Mouse (Mus musculus): Measurements from ENCODE around the gene Pgbd5. TPM values are rescaled to one million over a fixed set of nuclear protein-coding genes. Genes with fewer than 3 reads are reported as not detected.

The Pgbd5 gene
- total RNA-seq (2014; rRNA removed) (61.1 and 77.0 TPM in 2 replicates), polyA plus RNA-seq (2015; fragmentation: Nextera tagmentation; extraction: Ambion mirVana) (12.2 and 13.5 TPM in 2 replicates)

DNA sequence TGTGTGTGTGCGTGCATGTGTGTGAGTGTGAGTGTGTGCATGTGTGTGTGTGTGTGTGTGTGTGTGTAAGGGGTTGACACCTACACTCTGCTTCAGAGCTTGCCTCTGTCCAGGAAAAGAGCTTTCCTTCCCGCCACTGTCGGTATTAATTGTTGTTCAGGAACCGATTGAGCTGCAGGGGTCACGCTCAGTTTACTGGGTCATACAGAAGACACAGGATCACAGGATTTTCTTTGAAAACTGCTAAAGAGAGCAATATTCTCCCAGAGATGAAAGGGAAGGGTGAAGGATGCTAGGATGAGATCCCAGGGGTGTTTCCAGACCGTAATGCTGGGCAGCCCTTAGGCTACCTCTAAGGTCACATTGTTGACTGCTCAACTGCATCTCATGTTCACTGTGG is at the start of gene Pgbd5:
TSS of gene Pgbd5 (minus strand) at position 101 of the 400 bp plus-strand sequence.
- Histone ChIP-seq H3K36me3 (ENCODE audit: insufficient read depth, low read length) (no peaks in the 10 kb centered on the region), H3K27me3 (ENCODE audit: insufficient read depth, low read length) (no peaks in the 10 kb centered on the region), H3K4me1 (ENCODE audit: insufficient read depth, low read length) (no peaks in the 10 kb centered on the region), H3K9me3 (ENCODE audit: low read length) (no peaks in the 10 kb centered on the region), H3K27ac (ENCODE audit: low read depth, low read length) (no peak within 1 kb of the TSS), H3K4me3 (ENCODE audit: low read depth, low read length) (no peak within 1 kb of the TSS), H3K4me2 (ENCODE audit: low read depth, low read length, poor library complexity, severe bottlenecking) (no peak within 1 kb of the TSS), H3K9ac (replicated peaks; ENCODE audit: low read length, poor library complexity, severe bottlenecking) (no peak within 1 kb of the TSS)
- no peak for ATAC-seq (ENCODE audit: low FRiP score)
- no peak for DNase-seq (ENCODE audit: low spot score)
- TF ChIP-seq CTCF (IDR thresholded peaks at IDR 0.05), result no peak
- WGBS, result 74% methylated on average over 6 of the region's 6 CpGs

DNA sequence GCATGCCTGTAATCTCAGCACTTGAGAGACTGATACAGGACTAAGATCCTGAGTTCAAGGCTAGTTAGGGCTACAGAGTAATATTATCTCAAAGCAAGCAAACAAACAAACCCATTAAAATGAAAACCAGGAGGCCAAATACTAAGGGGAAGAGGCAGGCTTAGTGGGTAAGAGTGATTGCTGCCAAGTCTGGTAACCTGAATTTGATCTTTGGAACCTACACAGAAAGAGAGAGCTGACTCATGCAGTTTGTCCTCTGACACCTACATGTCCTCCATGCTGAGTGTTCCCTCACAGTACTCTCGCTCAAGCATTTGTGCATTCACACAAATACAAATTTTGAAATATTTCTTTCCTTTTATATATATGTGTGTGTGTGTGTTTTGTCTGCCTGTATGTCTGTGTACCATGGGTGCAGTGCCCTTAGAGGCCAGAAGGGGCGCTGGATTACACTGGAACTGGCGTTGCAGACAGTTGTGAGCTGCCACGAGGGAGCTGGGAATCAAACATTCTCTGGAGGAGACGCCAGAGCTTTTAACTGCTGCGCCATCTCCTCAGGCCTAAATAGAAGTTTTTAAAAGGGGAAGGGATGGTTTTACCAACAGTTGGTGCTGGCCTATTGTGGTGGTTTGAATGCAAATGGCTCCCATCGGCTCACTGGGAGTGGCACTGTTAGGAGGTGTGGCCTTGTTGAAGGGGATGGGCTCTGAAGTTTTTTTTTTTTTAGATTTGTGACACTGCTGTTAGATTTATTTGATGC is 44.1 kb upstream of the Pgbd5 start:
- Histone ChIP-seq H3K9me3 (ENCODE audit: low read length) (no peaks in the 10 kb centered on the region), H3K4me2 (ENCODE audit: low read depth, low read length, poor library complexity, severe bottlenecking) (no peak overlapping the region), H3K27ac (ENCODE audit: low read depth, low read length) (no peak overlapping the region), H3K9ac (replicated peaks; ENCODE audit: low read length, poor library complexity, severe bottlenecking) (no peak overlapping the region), H3K36me3 (ENCODE audit: insufficient read depth, low read length) (no peaks in the 10 kb centered on the region), H3K4me1 (ENCODE audit: insufficient read depth, low read length) (no peaks in the 10 kb centered on the region), H3K4me3 (ENCODE audit: low read depth, low read length) (no peak overlapping the region), H3K27me3 (ENCODE audit: insufficient read depth, low read length) (no peaks in the 10 kb centered on the region)
- WGBS, result 74% methylated on average over 7 of the region's 7 CpGs
- ATAC-seq (ENCODE audit: low FRiP score) (no peak), DNase-seq (ENCODE audit: low spot score) (no peak)
- TF ChIP-seq CTCF (IDR thresholded peaks at IDR 0.05), result peak; percentile 32

DNA sequence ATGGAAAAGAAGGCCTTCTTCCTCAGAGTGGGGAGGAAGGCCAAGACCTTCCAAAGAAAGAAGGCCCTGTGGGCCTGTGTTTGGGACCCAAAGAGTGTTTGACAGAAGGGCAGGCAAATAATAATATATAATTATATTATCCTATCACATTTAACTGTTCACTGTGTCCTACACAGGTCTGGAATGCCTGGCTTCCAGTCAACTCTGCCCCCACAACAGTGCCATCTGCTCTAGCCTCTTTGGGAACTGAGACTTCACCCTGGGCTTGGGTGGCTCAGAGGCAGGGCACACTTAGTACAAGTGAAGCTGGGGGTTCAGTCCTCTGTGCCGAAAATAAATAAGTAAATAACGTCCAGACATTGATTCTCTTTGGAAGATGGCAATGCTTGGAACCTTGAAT is 43.3 kb upstream of the Pgbd5 start:
- DNase-seq (ENCODE audit: low spot score) (no peak), ATAC-seq (ENCODE audit: low FRiP score) (no peak)
- Histone ChIP-seq H3K4me2 (ENCODE audit: low read depth, low read length, poor library complexity, severe bottlenecking) (no peak overlapping the region), H3K4me1 (ENCODE audit: insufficient read depth, low read length) (no peaks in the 10 kb centered on the region), H3K4me3 (ENCODE audit: low read depth, low read length) (no peak overlapping the region), H3K27me3 (ENCODE audit: insufficient read depth, low read length) (no peaks in the 10 kb centered on the region), H3K27ac (ENCODE audit: low read depth, low read length) (no peak overlapping the region), H3K36me3 (ENCODE audit: insufficient read depth, low read length) (no peaks in the 10 kb centered on the region), H3K9ac (replicated peaks; ENCODE audit: low read length, poor library complexity, severe bottlenecking) (no peak overlapping the region), H3K9me3 (ENCODE audit: low read length) (no peaks in the 10 kb centered on the region)
- WGBS, result 97% methylated on average over 2 of the region's 2 CpGs
- no peak for TF ChIP-seq CTCF (IDR thresholded peaks at IDR 0.05)

DNA sequence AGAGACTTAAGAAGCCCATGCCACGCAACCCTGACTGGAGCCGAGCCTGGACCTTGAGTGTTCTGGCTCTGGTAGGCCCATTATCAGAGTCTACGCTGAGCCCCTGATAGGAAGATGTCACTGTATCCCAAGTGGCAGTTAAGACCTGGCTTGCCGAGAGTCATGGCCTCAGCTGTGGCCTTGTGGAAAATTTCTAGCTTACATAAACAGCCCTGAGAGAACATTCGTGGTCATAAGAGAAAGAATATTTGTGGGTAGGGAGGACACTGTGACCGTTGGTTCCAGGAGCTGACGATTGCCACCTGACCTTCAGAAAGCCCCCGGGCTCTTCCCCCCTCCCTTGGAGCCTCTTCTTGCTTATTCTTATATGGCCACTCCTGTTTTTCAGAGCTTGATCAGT is 40.9 kb upstream of the Pgbd5 start:
- 87% methylated on average over 8 of the region's 8 CpGs for WGBS
- no peak for ATAC-seq (ENCODE audit: low FRiP score)
- H3K4me2 ChIP-seq (ENCODE audit: low read depth, low read length, poor library complexity, severe bottlenecking), result no peak overlapping the region

DNA sequence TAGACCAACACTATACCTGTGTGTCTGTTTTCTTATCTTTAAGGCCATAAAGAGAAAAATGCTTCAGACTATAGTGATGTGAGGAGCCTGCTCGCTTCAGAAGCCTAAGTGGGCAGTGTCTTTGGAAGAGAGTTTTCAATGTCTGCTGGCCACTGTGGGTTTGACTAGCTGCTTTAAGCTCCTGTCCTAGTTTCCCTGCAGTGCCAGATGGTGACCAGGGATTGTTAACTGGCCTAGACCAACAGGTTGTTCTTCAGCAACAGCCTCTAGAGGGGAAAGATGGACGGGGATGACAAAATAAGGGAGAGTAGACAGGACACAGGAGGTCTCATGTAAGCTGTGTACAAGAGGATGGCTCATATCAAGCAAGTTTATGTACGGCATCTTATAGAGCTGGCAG is 39.8 kb upstream of the Pgbd5 start:
- H3K27ac ChIP-seq (ENCODE audit: low read depth, low read length), result no peak overlapping the region
- no peak overlapping the region for H3K9ac ChIP-seq (replicated peaks; ENCODE audit: low read length, poor library complexity, severe bottlenecking)
- no peak for DNase-seq (ENCODE audit: low spot score)
- H3K4me2 ChIP-seq (ENCODE audit: low read depth, low read length, poor library complexity, severe bottlenecking), result no peak overlapping the region
- no peaks in the 10 kb centered on the region for H3K36me3 ChIP-seq (ENCODE audit: insufficient read depth, low read length)
- no peak for TF ChIP-seq CTCF (IDR thresholded peaks at IDR 0.05)
- no peaks in the 10 kb centered on the region for H3K9me3 ChIP-seq (ENCODE audit: low read length)
- no peak overlapping the region for H3K4me3 ChIP-seq (ENCODE audit: low read depth, low read length)
- no peak for ATAC-seq (ENCODE audit: low FRiP score)
- no peaks in the 10 kb centered on the region for H3K4me1 ChIP-seq (ENCODE audit: insufficient read depth, low read length)
- 80% methylated on average over 3 of the region's 3 CpGs for WGBS
- H3K27me3 ChIP-seq (ENCODE audit: insufficient read depth, low read length), result no peaks in the 10 kb centered on the region

More for the DNA sequence above, 40.9 kb upstream of the Pgbd5 start:
- Histone ChIP-seq H3K27ac (ENCODE audit: low read depth, low read length) (no peak overlapping the region), H3K4me1 (ENCODE audit: insufficient read depth, low read length) (no peaks in the 10 kb centered on the region), H3K9ac (replicated peaks; ENCODE audit: low read length, poor library complexity, severe bottlenecking) (no peak overlapping the region), H3K27me3 (ENCODE audit: insufficient read depth, low read length) (no peaks in the 10 kb centered on the region), H3K4me3 (ENCODE audit: low read depth, low read length) (no peak overlapping the region), H3K36me3 (ENCODE audit: insufficient read depth, low read length) (no peaks in the 10 kb centered on the region), H3K9me3 (ENCODE audit: low read length) (no peaks in the 10 kb centered on the region)
- no peak for DNase-seq (ENCODE audit: low spot score)
- TF ChIP-seq CTCF (IDR thresholded peaks at IDR 0.05), result no peak

DNA sequence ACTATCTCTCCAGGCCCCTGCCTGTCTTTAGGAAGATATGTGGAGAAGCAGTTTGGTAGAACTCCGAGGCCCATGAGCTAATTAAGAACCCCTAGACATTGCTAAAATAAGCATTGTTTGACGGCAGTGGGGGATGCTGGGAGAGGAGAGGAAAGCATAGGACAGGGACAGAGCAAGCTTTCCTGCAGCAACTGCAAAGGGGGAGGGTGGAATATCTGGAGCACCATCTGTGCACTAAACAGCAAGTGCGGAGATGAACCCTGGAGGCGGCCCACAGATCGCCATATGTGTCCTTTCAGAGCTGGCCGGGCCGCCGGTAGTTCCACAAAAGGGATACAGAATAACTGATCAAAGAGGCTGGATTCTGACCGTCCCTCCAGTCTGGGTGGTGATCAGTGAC is 37.2 kb upstream of the Pgbd5 start:
- H3K9ac ChIP-seq (replicated peaks; ENCODE audit: low read length, poor library complexity, severe bottlenecking), result no peak overlapping the region
- H3K36me3 ChIP-seq (ENCODE audit: insufficient read depth, low read length), result no peaks in the 10 kb centered on the region
- H3K4me1 ChIP-seq (ENCODE audit: insufficient read depth, low read length), result no peaks in the 10 kb centered on the region
- H3K27me3 ChIP-seq (ENCODE audit: insufficient read depth, low read length), result no peaks in the 10 kb centered on the region
- DNase-seq (ENCODE audit: low spot score) (peak; percentile 39), ATAC-seq (ENCODE audit: low FRiP score) (no peak)
- H3K27ac ChIP-seq (ENCODE audit: low read depth, low read length), result no peak overlapping the region
- no peak for TF ChIP-seq CTCF (IDR thresholded peaks at IDR 0.05)
- no peak overlapping the region for H3K4me3 ChIP-seq (ENCODE audit: low read depth, low read length)
- 45% methylated on average over 9 of the region's 9 CpGs for WGBS
- no peaks in the 10 kb centered on the region for H3K9me3 ChIP-seq (ENCODE audit: low read length)
- no peak overlapping the region for H3K4me2 ChIP-seq (ENCODE audit: low read depth, low read length, poor library complexity, severe bottlenecking)
